Mouse (Mus musculus) ovary, postnatal 10 days (tissue): Measurements from ENCODE around the gene Rhbdf1.

Source experiments
- DNase-seq: peaks from one replicate; pipeline ENCODE4 v3.0.0; 2022; ENCODE audit warnings: low spot score

The Rhbdf1 gene

DNA sequence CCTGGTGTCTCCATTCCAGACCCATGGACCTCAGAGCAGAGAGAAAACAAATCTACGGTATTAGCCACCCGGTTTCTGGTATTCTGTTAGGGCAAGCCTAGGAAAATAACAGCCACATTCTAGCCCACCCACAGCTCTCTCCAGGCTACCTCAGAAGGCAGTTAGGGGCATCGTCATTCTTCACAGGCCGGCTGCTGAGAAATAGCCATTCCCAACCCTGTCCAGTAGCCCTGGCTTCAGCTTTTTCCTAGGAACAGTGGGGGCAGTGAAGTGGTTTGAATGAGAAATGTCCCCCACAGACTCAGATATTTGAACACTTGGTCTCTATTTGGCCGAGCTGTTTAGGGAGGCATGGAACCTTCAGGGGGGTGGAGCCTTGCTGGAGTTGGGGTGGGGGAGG is 32.7 kb downstream of the Rhbdf1 start:
- DNase-seq: no peak

DNA sequence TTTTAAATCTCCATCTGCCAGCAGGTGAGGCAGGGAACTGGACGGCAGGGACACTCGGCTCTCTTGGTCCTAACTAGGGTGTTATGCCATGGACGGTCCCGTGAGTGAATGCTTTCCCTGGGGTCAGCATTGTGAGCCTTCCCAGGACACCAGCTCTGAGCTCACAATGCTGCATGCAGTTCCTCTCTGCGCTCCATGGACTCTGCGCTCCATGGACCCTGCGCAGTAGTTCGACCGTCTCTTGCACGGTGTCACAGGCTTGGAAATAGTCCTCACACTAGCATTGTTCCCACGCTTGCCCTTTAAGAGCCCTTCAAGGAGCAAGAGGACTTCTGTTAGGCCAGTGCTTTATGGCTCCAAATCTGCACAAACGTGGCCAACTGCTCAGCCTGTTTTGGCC is 33.2 kb downstream of the Rhbdf1 start:
- no peak for DNase-seq

DNA sequence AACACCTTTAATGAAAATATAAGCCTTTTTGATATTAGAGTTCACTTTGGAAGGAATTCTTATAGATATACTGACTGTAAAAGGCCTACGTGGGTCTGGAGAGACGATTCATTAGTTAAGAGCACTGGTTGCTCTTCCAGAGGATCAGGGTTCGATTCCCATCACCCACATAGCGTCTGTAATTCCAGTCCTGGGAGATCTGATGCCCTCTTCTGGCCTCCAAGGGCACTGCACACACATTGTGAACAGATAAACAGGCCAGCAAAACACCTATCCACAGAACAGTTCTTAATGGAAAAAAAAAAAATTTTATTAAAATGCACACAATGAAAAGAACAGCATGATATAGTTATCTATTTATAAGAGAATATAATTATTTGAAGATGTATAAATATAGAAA is 34.8 kb downstream of the Rhbdf1 start:
- DNase-seq: no peak

DNA sequence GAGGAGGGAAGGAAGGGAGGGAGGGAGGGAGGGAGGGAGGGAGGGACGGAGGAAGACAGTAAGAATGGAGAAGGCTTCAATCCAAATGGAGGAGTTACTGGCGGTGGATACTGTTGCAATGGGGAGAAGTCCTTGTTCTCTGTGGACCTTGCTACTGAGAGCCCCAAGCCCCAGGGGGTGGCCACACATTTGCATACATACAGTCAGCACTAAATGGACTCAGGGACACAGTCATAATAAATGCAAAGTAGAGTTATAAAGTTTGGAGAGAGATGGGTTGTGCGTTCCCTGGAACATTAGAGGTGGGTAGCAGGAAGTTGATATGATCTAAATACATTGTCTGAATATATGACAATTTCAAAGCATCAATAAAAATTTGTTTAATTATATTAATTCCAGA is 36.1 kb downstream of the Rhbdf1 start:
- DNase-seq: no peak

DNA sequence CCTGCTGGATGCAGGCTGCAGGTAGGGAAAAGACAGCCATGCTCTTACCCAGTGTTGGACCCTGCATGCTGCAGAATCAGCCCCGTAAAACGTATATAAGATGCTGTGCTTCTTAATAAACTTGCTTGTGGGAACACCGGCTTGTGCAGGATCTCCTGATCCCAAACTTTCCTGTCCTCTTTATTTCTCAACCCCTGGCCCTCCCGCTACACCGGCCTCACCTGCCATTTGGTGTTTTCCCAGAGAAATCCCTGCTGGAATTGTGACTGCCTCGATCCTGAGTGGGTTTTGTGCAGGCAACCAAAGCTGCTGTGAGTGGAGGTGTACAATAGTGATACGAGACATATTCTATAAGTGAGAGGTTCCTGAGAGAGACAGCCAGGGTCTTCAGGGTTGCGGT is 37.6 kb downstream of the Rhbdf1 start:
- DNase-seq: no peak

DNA sequence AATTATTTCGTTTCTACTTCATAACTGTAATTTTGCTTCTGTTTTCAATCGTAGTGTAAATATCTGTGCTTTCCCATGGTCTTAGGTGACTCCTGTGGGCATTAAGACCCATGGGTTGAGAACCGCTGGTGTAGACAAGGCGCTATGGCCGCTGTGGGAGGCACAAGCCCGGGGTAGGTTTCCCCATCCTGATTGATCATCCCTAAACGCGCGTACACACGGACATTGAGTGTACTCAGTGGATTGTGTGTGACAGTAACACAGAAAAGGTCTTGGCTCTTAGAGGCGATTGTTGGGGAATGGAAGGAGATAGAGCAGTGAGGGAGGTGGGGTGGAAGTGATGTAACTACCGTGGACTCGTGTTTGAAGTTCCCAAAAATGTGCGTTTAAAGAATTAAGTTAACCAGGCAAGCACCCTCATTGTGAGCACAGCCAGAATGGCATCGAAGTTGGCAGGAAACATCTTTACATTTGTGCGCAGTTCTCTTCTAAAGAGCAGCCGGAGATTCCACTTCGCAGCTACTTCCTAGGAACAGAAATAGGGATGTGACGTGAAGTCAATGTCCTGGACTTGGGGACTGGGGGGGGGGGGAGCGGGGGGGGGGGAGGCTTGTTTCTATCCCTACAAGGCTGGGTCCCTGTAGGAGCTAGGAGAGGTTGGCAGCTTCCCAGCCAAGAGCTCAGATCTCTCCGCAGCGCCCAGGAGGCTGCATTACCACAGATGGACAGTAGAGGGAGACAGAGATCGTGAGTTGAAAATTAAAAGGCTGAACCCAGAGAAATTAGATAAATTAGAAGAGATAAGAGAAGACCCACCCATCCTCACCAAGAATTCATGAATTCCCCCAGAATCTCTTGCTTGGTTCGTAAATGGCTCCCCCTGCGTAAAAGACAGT is 39.9 kb downstream of the Rhbdf1 start:
- peak; percentile 77 for DNase-seq

DNA sequence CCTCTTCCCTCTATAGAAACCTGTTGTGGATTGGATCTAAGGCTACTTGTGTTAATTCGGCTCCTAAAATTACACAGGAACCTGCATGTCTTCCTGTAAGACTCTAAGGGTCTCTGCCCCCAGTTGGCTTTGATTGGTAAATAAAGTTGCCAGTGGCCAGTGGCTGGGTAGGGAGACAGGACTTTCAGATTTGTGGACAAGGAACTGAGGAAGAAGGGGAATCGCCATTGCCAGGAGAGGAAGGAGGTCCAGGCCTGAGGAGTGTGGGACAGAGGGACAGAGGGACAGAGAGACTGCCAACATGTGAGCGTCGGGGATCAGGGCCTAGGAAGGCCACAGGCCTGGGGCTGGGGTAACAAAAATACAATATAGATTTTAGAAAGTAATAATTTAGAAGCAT is 40.9 kb downstream of the Rhbdf1 start:
- no peak for DNase-seq

DNA sequence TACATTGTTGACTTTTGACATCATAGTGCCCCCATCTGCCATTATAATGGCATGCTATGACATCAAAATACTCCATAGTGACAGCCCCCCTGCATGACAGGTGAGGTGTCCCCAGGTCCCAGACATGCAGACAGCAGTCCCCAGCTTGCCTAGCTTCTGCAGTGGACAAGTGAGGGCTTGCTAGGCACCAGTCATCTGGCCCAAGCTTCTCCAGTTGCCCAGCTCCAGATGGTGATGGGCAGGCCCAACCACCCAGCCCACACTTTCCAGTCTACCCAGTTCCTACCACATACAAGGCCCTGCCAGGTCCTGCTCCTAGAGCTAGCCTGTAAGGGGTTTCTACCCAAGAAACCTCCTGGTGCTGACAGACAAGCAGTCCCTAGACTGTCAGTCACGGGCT is 43.6 kb downstream of the Rhbdf1 start:
- no peak for DNase-seq

DNA sequence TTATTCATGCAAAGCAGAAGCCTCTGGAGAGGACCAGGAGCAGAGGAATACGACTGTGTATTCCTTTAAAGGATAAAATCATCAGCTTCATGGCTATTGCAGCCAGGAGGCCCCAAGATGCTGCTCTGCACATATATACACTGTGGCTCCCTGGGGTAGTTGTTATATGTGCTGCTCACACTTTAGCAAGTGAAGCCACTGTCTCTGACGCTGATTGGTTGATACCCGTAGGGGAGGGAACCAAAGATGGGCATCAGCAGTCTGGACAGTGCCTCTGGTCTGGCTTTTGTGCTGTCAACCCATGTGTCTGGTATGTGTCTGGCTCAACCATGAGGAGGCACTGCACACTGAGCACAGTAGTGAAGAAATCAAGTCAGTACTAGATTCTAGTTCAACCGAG is 55.4 kb downstream of the Rhbdf1 start:
- DNase-seq: no peak

DNA sequence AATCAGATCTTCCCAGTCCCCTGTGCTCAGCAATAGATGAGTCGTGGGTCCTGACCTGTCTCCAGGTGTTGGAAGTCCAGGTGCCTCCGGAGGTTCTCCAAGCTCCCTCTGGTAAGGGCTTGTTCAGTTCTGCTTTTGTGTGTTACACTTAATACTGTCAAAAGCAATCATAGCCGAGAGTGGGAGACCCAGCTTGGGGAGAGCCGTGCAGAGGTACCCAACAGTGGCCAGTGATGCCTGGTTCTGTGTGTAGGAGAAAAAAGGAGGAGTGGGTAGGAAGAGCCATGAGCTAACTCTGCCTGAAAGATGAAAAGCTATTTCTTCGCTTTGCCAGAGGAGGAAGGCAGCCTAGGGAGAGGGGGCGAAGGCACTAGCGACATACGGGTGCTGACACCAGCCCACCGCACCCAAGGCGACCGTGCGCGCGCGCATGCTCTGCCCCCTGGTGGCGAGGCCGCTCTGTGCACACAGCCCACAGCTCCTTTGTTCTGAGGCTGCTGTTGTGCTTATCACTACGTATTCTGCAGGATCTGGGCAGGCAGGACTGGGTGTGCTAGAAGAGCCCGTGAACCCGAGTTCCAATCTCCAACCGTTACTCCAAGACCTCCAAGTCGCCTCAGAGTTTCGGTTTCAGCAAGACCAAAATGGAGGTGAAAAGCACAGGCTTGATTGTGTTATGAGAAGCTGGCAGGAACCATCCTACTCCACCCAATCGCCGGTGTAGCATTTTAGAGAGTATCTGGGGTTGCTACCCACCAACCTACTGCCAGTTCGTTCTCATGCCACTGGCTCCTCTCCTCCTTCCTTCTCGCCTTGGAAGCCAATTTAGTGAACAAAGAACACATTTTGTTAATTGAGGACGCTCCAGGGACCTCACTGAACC is 59.9 kb downstream of the Rhbdf1 start:
- peak; percentile 45 for DNase-seq

DNA sequence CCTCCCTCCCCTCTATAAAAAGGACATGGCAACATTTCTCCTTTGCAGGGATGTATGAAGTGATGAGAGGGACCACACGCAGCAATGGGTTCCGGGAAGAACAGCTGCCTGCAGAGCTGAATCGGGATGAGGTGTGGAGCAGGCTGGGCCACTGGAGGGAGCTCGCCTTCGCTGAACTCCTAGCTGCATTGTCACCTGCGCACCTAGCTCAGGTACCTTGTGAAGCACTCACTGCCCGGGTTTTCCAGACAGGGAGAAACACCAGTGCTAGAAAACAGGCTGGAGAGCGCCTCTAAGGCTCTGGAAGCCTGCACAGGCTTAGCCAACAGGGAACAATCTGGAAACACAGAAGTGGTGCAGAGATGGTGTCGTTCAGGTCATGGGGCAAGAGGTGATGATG is 60.6 kb downstream of the Rhbdf1 start:
- no peak for DNase-seq

DNA sequence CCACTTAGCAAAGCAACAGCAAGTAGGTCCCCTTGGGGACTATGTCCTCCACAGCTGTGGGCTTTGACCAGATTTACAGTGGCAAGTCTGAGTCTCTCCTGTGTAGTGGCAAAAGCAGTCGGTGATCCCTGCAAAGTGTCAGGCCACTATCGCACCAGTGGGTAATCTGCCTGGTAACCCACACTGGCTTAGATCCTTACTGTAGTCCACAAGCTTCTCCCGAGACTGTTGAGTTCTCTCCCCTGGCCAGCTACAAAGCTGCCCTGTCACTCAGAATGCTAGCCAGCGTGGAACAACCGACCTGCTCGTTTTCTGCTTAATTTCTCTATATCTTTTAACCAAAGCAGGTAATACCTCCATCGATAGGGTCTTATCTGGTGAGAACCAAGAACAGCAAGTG is 61.8 kb downstream of the Rhbdf1 start:
- no peak for DNase-seq
